Mouse (Mus musculus) erythroblast, embryonic 14.5 days (primary cell): Measurements from ENCODE around the gene Map2k6.

ENCODE experiments used
- GATA1 ChIP-seq: IDR thresholded peaks from 2 replicates; pipeline ENCODE4 v1.6.1; 2012; ENCODE audit warnings: low read length, inconsistent platforms, mixed read lengths
- TAL1 ChIP-seq: IDR thresholded peaks from 3 replicates; pipeline ENCODE4 v1.6.1; 2012; ENCODE audit warnings: low read length, inconsistent platforms, mixed read lengths

- TF ChIP-seq GATA1 (no peak), TAL1 (no peak)
Observed at GRCm38 (mm10) chr11:110453445-110454154, 54.7 kb downstream of the Map2k6 start.
